ENCODE assay signal across 17 mouse cellular contexts in the genomic region with DNA sequence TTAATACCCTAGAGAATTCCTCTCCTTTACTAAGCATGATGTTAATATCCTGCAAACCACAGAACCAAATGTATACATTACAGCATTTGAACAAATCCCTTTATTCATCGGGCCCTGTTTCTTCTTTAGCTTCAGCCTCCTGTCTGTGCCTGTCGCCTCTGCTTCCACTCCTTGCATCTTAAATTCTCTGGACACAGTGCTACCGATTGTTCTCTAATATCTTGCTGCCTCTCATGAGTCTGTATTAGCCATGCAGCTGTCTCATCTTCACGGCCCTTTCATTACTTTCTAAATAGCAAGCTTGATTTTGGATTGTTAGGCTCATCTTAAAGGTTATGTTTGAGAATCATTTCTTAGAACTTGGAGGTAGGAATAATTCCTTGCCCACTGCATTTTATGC.
"Had no signal": no experiment of that assay in that cellular context is flagged by ENCODE, and none has a peak within 500 bp of the region (broad histone marks: within the 10 kb centered on the region; RNA-seq: fewer than 3 reads in every experiment).

No protein-coding gene starts in this region.

- H3K4me1 ChIP-seq: liver, embryonic 13.5 days; liver, embryonic 15.5 days; lung, embryonic 15.5 days; megakaryocyte, embryonic 14.5 days; neural tube, embryonic 12.5 days; stomach, embryonic 15.5 days had no signal

- H3K9me3 ChIP-seq: liver, embryonic 13.5 days; liver, embryonic 15.5 days; lung, embryonic 15.5 days; megakaryocyte, embryonic 14.5 days; neural tube, embryonic 12.5 days; stomach, embryonic 15.5 days had no signal

- H3K36me3 ChIP-seq: liver, embryonic 13.5 days; liver, embryonic 15.5 days; lung, embryonic 15.5 days; neural tube, embryonic 12.5 days; stomach, embryonic 15.5 days had no signal

- DNase-seq: liver, embryonic 13.5 days; liver, postnatal 0 days; lung, adult 2 months; lung, postnatal 14 days; lung, postnatal 36 days; thymus, postnatal 14 days; thymus, postnatal 36 days had no signal

- H3K27me3 ChIP-seq: liver, embryonic 13.5 days; liver, embryonic 15.5 days; lung, embryonic 15.5 days; megakaryocyte, embryonic 14.5 days; neural tube, embryonic 12.5 days; stomach, embryonic 15.5 days had no signal

- H3K9ac ChIP-seq: liver, embryonic 13.5 days; liver, embryonic 15.5 days; liver, postnatal 0 days; lung, embryonic 15.5 days; neural tube, embryonic 12.5 days; stomach, embryonic 15.5 days had no signal

- H3K4me3 ChIP-seq: liver, embryonic 13.5 days; liver, embryonic 15.5 days; lung, embryonic 15.5 days; megakaryocyte, embryonic 14.5 days; neural tube, embryonic 12.5 days; stomach, embryonic 15.5 days had no signal

- H3K4me2 ChIP-seq: liver, embryonic 11.5 days; liver, embryonic 13.5 days; liver, embryonic 15.5 days; lung, embryonic 15.5 days; neural tube, embryonic 12.5 days; stomach, embryonic 15.5 days had no signal

- H3K27ac ChIP-seq: liver, embryonic 13.5 days; liver, embryonic 15.5 days; lung, embryonic 15.5 days; macrophage; neural tube, embryonic 12.5 days; stomach, embryonic 15.5 days; stomach, postnatal 0 days had no signal

- ATAC-seq: liver, postnatal 0 days; lung, postnatal 0 days; midbrain, embryonic 16.5 days had no signal
